Mouse (Mus musculus) spleen, embryonic (tissue): ENCODE results near the gene Tsr2.

Experiments used
- CTCF ChIA-PET: fragments of 350-600 bp; sonication (Branson Sonifier 250); formaldehyde crosslinking; loops from one replicate; lab custom pipeline; 2022; lab: Charles Lee

The Tsr2 gene

GRCm38 (mm10) chrX:151096171-151097058 lies at the start of gene Tsr2:
Tsr2 (minus strand) TSS chrX:151096543.
- CTCF ChIA-PET, result no interaction called here

- CTCF ChIA-PET, result no interaction called here
Observed at GRCm38 (mm10) chrX:151132785-151133184, 36.4 kb upstream of the Tsr2 start.

GRCm38 (mm10) chrX:151130493-151130892 lies 34.1 kb upstream of the Tsr2 start:
- CTCF ChIA-PET, result no interaction called here

- CTCF ChIA-PET, result no interaction called here
Observed at GRCm38 (mm10) chrX:151123933-151124332, 27.6 kb upstream of the Tsr2 start.

GRCm38 (mm10) chrX:151117432-151117831 lies 21.1 kb upstream of the Tsr2 start:
- CTCF ChIA-PET, result interaction anchor here (0.6 kb wide), 2 partner anchors 862 to 1892 kb away, joined by 3 read pairs; no protein-coding TSS in a partner anchor

- CTCF ChIA-PET, result interaction anchor here (0.6 kb wide), 1 partner anchor 863 kb away, joined by 3 read pairs; no protein-coding TSS in a partner anchor
Observed at GRCm38 (mm10) chrX:151116795-151117194, 20.5 kb upstream of the Tsr2 start.

GRCm38 (mm10) chrX:151107301-151108067 lies 11.1 kb upstream of the Tsr2 start:
- CTCF ChIA-PET, result no interaction called here

GRCm38 (mm10) chrX:151087418-151087817 lies 8.9 kb downstream of the Tsr2 start:
- CTCF ChIA-PET, result no interaction called here

DNA sequence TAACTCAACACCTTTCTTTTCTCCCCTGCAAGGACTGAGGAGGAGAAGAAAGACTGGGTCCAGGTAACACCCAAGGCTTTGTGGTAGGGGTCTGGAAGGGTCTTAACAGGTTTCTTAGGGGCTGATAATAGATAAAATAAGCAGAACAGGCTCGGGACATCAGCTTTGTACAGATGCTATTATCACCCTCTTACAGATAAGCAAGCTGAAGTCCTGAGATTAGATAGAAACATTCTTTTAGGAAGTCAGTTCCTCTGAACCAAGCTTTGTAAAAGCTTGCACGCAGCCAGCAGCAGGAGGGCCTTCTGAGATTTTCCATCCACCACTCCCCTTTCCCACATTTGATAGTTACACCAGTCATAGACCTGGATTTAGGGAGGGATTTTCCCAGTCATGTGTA lies 10.7 kb downstream of the Tsr2 start:
- CTCF ChIA-PET, result no interaction called here

GRCm38 (mm10) chrX:151076941-151077485 lies 19.3 kb downstream of the Tsr2 start:
- CTCF ChIA-PET, result no interaction called here

GRCm38 (mm10) chrX:151076007-151076406 lies 20.3 kb downstream of the Tsr2 start:
- CTCF ChIA-PET, result no interaction called here

- CTCF ChIA-PET, result no interaction called here
Observed at GRCm38 (mm10) chrX:151067876-151068275, 28.5 kb downstream of the Tsr2 start.

GRCm38 (mm10) chrX:151066071-151066666 lies 30.2 kb downstream of the Tsr2 start:
- CTCF ChIA-PET, result no interaction called here

DNA sequence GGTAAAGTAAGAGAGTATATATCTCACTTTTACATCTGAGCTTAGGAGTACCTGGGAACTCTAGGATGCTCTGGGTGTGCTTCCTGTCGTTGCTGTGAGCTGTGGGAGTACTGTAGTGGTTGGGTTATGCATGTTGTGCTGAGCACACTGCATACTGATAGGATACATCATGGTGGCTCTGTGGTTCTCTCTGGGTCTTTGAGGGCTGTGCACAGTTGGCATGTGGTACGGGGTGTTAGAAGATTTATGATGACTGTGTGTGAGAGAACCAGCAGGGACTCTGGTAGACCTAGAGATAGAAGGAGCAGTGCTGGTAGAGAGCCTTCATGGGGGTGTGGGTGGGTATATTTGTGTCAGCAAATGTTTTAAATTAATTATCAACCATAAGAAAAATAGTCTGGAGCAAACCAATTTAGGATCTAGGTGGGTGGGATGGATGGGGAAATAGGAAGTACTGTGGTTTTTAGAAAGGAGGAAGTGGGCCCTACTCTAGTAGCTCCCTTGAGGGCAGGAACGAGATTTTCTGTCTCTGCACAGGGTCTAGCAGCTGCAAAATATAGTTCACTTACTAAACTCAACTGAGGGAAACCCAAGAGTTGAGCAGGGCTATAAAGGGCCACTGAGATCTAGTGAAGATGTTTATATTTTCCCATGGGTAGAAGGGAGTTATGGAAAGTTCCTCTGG lies 34.6 kb downstream of the Tsr2 start:
- CTCF ChIA-PET, result no interaction called here

DNA sequence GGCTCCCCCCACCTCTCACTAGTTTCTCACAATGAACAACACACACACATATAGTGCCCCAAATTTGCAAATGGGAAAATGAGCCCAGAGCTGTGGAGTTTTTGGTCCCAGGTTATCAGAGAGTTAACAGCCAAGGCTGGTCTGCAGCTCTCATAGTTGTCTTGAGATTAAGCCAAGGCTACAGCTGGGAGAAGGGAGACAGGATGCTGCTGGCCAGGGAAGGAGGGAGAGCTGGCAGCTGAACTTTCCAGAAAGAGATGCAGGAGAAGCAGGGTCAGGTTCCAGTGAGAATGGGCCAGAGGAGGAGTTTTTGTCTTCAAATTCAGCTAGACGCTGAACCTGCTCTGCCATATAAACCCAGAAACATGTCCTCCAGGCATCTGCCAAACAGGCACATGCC lies 37.0 kb downstream of the Tsr2 start:
- CTCF ChIA-PET, result no interaction called here

- CTCF ChIA-PET, result interaction anchor here (0.6 kb wide), 1 partner anchor 126 kb away, joined by 4 read pairs; no protein-coding TSS in a partner anchor
Observed at GRCm38 (mm10) chrX:151055559-151055958, 40.8 kb downstream of the Tsr2 start.

DNA sequence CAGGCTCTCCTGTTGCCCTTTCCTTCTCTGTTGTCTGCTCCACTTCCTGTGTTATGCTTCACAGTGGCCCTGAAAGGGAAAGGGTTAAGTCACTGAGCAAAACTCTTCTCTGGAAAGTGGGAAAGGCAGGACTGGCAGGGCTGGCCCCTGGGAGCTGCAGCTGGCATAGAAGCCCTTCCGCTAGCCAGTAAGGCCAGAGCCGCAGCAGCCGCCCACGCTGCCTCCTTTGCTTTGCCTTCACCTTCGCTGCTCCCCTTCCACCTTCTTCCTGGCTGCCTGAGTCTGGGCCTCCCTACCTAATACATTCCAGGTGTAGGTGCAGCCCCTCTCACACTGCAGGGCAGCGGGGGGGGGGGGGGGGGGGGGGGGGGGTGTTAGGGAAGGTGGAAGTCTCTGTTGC lies 41.9 kb downstream of the Tsr2 start:
- CTCF ChIA-PET, result no interaction called here

DNA sequence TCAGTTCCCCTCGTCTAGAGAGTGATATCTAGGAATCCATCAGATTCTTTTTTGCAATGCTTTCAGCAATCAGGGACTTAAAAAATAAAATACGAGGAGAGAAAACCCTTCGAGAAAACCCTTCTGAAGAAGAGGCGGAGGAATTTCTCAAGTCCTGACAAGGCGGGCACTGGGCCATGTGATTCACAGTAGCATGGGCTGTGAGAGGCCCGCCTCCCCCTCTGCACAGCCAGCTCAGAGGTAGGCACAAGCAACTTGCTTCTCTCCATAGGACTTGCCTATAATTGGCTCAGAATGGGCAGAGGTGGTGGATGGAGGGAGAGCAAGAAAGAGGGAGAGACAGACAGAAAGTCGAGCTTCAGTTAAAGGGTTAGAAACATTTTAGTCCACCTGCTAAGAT lies 46.0 kb downstream of the Tsr2 start:
- CTCF ChIA-PET, result no interaction called here

- CTCF ChIA-PET, result no interaction called here
Observed at GRCm38 (mm10) chrX:151049661-151050215, 46.6 kb downstream of the Tsr2 start.

DNA sequence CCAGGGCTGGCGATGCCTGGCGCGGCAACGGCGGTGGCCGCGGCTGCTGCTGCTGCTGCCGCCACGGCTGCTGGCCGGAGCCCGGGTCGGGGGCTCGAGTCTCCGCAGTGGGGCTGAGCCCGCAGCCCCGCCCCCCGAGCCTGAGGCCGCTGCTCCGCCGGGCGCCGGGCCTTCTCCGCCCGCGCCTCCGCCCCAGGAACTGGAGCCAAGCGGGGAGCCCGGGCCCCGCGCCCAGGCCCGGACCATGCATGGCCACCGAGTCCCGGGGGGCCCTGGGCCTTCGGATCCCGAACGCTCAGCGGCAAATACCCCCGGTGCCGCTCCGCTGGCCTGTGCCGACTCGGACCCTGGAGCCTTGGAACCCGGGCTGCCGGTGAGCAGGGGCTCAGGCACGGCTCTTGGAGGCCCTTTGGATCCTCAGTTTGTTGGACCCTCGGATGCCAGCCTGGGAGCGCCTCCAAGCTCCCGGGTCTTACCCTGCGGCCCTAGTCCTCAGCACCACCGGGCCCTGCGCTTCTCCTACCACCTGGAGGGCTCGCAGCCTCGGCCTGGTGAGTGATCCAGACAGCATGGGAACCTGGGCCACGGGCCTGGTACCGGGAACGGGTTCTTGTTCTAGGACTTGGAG lies 48.8 kb downstream of the Tsr2 start:
- CTCF ChIA-PET, result no interaction called here
